Mouse (Mus musculus) thymus, adult 2 months (tissue): Measurements from ENCODE around the gene H6pd. TPM values are rescaled to one million over a fixed set of nuclear protein-coding genes. Genes with fewer than 3 reads are reported as not detected.
"Not testable (repeated sequence)": the region's sequence is repeated elsewhere in the genome, so short reads cannot be mapped to it uniquely, and the experiment has no call there.

Source experiments
- DNase-seq: peaks from one replicate; pipeline ENCODE4 v3.0.0; 2021
- H3K27ac ChIP-seq: fragments of 200-500 bp; 2 replicates; pipeline ENCODE4 v1.5.1; 2012; ENCODE audit warnings: low read length, control low read depth; ENCODE audit not compliant: control insufficient read depth, insufficient read depth
- H3K27me3 ChIP-seq: fragments of 200-500 bp; 2 replicates; pipeline ENCODE4 v1.6.1; 2012; ENCODE audit warnings: mild to moderate bottlenecking, low read length, moderate library complexity, mixed read lengths; ENCODE audit not compliant: control insufficient read depth, insufficient read depth
- H3K36me3 ChIP-seq: fragments of 200-500 bp; 2 replicates; pipeline ENCODE4 v1.6.1; 2012; ENCODE audit warnings: mild to moderate bottlenecking, low read length, moderate library complexity; ENCODE audit not compliant: control insufficient read depth, insufficient read depth
- H3K4me1 ChIP-seq: fragments of 200-500 bp; replicated peaks from 2 replicates; pipeline ENCODE4 v1.6.1; 2012; ENCODE audit warnings: low read length; ENCODE audit not compliant: control insufficient read depth, insufficient read depth
- H3K4me3 ChIP-seq: fragments of 200-500 bp; 2 replicates; pipeline ENCODE4 v1.5.1; 2012; ENCODE audit warnings: mild to moderate bottlenecking, low read length, control low read depth, moderate library complexity; ENCODE audit not compliant: control insufficient read depth, insufficient read depth
- CTCF ChIP-seq: fragments of 200-500 bp; IDR thresholded peaks from 2 replicates; pipeline ENCODE4 v1.5.1; 2012; ENCODE audit warnings: mild to moderate bottlenecking, control low read depth, low read length, moderate library complexity, borderline replicate concordance; ENCODE audit not compliant: control insufficient read depth, poor library complexity, insufficient read depth; ENCODE audit errors: extremely low read depth
- POLR2A ChIP-seq: fragments of 200-500 bp; IDR thresholded peaks from 2 replicates; pipeline ENCODE4 v1.6.1; 2012; ENCODE audit warnings: mild to moderate bottlenecking, low read length, control low read depth, moderate library complexity; ENCODE audit not compliant: control insufficient read depth, poor library complexity, insufficient read depth; ENCODE audit errors: extremely low read depth
- WGBS: fragments of 180-500 bp; shearing (Covaris S2); methylation state at CpG from one replicate; pipeline ENCODE4 v1.1.7; 2018; 5-methylcytosine and 5-hydroxymethylcytosine counted together
- polyA plus RNA-seq: library from polyadenylated mRNA; depleted of rRNA; stranded (reverse); fragments of >200 nt; gene quantifications from 2 replicates; pipeline ENCODE4 v1.2.3, GENCODE M21; 2012

The H6pd gene
- polyA plus RNA-seq, 1 experiment, result 138 TPM

GRCm38 (mm10) chr4:150049157-150049513 lies 40.3 kb upstream of the H6pd start:
- no peak for DNase-seq
- TF ChIP-seq POLR2A (no peak), CTCF (no peak)
- H3K27me3 ChIP-seq, result peaks cover 10% of the 10 kb centered on the region; the same call in 1 of the 2 replicates
- H3K36me3 ChIP-seq, result no peaks in the 10 kb centered on the region
- H3K27ac ChIP-seq, result no peak overlapping the region
- peak overlapping the region; percentile 44 for H3K4me3 ChIP-seq
- H3K4me1 ChIP-seq, result peaks cover 7% of the 10 kb centered on the region; the same call in 1 of the 2 replicates
- WGBS, result 30% methylated on average over 15 of the region's 15 CpGs

DNA sequence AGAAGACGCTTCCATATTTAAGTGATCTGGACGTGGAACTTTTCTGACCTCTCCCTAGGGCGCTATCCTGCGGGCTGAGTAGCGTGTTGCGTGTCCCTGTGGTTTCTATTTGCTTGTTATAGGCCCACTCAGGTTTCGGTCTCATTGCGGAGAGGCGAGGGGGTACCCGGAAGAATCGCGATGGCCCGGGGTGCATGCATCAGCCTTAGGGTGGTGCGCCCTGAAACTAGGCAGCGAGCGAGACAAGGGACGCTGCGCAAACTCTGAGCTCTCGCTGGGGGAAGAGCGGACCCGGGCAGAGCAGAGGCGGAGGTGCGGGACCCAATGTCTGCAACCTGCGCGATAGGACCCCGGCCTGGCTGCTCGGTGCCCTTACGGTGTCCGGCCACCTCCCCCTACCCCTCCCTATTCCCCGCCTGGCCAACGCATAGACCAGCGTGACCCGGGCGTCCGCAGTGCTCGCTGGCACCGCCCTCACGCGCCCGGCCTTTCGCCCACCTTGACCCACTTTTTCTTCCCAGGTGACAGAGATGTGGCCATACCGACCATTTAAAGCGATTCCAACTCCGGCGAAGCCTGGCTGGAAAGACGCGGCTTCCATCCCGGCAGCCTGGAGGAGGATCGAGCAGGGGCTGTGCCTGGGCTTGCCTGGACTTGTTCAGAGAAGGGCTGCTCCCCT lies 39.8 kb upstream of the H6pd start:
- TF ChIP-seq CTCF (no peak), POLR2A (no peak)
- H3K4me3 ChIP-seq, result peak overlapping the region; percentile 44
- H3K36me3 ChIP-seq, result no peaks in the 10 kb centered on the region
- peaks cover 7% of the 10 kb centered on the region; the same call in 1 of the 2 replicates for H3K4me1 ChIP-seq
- no peak overlapping the region for H3K27ac ChIP-seq
- 3% methylated on average over 49 of the region's 49 CpGs for WGBS
- no peak for DNase-seq
- H3K27me3 ChIP-seq, result peaks cover 10% of the 10 kb centered on the region; the same call in 1 of the 2 replicates

GRCm38 (mm10) chr4:150048038-150048437 lies 39.2 kb upstream of the H6pd start:
- Histone ChIP-seq H3K4me3 (peak overlapping the region; percentile 44), H3K27me3 (peaks cover 10% of the 10 kb centered on the region; the same call in 1 of the 2 replicates), H3K4me1 (peaks cover 7% of the 10 kb centered on the region; the same call in 1 of the 2 replicates), H3K27ac (no peak overlapping the region), H3K36me3 (no peaks in the 10 kb centered on the region)
- TF ChIP-seq POLR2A (no peak), CTCF (no peak)
- under 1% methylated on average over 20 of the region's 20 CpGs for WGBS
- no peak for DNase-seq

GRCm38 (mm10) chr4:150043591-150043990 lies 34.8 kb upstream of the H6pd start:
- Histone ChIP-seq H3K27me3 (peaks cover 4% of the 10 kb centered on the region; the same call in 1 of the 2 replicates), H3K27ac (no peak overlapping the region), H3K4me3 (no peak overlapping the region), H3K36me3 (no peaks in the 10 kb centered on the region), H3K4me1 (peaks cover 7% of the 10 kb centered on the region; the same call in 1 of the 2 replicates)
- DNase-seq, result no peak
- 97% methylated on average over 9 of the region's 9 CpGs for WGBS
- TF ChIP-seq CTCF (no peak), POLR2A (no peak)

DNA sequence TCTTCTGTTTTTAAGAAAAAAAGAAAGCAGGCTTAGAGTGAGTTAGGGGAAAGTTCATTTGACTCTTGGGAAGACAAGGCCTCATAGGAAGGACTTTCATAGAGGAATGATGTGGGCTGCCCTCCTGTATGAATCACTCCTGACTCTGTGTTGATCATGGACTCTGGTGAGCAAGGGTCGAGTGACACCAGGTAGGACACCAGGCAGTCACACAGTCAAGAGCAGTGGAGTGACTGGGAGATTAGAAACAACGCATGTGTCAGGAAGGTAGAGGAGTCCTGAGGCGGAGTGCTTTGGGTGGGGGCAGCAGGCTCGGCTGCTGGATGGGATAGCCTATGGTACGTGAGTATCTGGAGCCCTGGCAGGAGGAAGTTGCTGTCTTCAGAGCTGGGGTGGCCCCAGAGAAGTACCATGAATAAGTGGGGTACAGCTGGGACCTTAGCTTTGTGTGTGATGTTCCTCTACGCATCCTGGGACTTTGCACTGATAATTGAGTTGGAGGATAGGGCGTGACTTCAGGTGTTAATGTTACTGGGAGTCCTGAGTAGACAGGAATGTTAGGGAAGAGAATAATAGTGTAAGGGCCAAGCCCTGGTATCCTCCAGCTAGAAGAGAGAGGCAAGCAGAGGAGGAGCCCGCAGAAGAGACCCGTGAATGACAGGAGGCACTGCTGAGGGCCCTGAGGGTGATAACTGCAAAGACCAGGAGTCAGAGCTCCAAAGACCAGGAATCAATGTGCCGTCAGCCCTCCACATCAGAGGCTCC lies 32.7 kb upstream of the H6pd start:
- H3K27me3 ChIP-seq, result no peaks in the 10 kb centered on the region
- whole genome bisulfite sequencing, result 90% methylated on average over 10 of the region's 10 CpGs
- no peak overlapping the region for H3K4me3 ChIP-seq
- no peak overlapping the region for H3K27ac ChIP-seq
- TF ChIP-seq CTCF, result no peak
- no peak for TF ChIP-seq POLR2A
- DNase-seq, result no peak
- no peaks in the 10 kb centered on the region for H3K4me1 ChIP-seq
- H3K36me3 ChIP-seq, result no peaks in the 10 kb centered on the region

DNA sequence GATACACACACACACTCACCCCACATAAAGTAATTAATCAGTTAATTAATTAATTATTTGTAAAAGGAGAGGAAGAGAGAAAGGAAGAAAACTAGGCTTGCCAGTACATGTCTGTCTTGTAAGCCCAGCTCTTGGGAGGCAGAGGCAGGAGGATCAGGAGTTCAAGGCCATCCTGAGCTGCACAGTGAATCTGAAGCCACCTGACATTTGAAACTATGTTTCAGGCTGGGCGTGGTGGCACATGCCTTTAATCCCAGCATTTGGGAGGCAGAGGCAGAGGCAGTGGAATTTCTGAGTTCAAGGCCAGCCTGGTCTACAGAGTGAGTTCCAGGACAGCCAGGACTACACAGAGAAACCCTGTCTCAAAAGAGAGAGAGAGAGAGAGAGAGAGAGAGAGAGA lies 32.0 kb upstream of the H6pd start:
- WGBS, result 86% methylated on average over 1 of the region's 1 CpGs
- not testable (repeated sequence) for H3K27ac ChIP-seq, H3K4me3 ChIP-seq, DNase-seq, H3K27me3 ChIP-seq, H3K4me1 ChIP-seq, H3K36me3 ChIP-seq
